Mouse (Mus musculus) kidney, postnatal 25 days (tissue): ENCODE measurements around the gene Sdf2l1.

Source experiments
- DNase-seq, 2 experiments: peaks; one replicate each; pipeline ENCODE4 v3.0.0; 2021; ENCODE audit warnings: mixed read lengths in 2 of 2

Sdf2l1 gene

DNA sequence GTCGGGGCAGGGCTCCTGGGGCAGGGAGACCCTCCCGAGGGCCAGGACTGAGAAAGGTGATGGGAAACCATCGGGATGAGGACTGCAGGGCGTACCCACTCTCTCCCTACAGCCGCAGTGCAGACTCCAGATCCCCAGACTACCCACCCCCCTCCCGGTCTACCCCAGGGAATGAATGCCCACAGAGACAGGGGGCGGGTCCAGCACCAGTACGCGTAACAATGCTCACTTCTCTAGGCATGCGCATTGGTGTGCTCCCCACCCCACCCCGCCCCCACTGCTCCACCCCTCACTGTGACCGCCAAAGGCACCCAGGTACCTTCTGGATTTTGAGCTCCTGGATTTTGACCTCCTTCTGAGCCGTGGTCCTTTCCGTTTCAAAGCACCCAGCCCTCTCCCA, 10.6 kb downstream of the Sdf2l1 start:
- no peak for DNase-seq

DNA sequence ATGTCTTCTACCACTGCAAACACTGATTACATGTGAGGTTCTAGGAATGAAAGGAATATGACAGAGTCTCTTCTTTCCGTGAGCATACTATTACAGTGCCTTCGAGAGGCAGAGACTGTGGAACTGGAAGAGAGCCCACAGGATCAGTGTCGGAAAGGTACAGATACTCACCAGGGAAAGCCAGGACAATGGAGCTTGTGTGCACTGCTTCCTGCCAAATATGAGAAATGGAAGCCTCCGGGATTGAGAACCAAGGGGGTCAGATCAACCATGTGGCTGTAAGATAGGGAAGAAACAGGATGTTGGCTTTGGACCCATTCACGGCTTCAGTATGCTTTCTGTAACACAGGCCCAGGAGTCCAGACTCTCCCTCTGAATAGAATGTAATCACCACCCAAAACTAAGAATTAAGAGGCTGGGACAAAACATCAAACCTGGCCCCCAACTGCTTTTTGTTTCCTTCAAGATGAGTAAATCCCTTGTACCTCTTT, 14.8 kb downstream of the Sdf2l1 start:
- no peak for DNase-seq

DNA sequence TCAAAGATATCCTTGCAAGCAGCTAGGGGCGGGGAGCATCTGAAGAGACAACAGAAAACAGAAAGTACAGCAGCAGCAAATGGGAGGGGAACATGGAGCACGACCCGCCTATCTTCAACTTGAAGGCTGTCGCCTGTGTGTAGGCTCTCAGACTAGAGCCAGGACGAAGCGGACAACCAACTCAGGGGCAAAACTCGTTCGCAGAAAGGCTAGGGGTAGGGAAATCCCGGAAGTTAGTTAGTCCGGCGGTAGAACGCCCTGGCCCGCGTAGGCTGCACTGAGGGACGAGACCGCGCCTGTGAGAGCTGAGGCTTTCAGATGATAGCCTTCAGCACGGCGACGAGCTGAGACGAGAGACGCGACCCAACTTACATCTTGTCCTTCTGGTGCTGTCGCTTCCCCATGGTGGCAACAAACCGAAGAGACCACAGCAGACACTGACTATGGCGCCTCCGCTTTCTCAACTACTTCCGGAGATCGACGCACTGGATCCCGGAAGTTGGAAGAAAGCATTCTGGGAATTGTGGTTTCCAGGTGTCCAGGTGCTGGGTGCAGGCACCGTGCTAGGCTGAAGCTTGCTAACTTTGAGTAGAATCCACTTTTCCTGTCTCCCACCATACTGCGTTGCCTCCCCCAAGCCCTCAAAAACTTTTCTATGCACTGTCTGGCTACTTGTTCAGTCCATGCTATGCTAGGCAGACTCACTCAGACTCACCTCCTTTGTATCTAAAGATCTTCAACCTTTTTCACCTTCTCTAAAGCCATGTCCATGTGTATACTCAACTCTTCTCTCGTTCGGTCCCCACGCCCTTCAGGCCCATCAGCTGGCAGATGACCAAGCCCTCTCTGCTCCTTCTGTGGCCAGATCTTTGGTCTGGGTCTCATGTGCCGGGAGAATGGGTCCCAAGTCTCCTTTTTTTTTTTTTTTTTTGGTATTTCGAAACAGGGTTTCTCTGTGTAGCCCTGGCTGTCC, 21.1 kb downstream of the Sdf2l1 start, which contains the start of gene Ppil2:
Gene Ppil2 (minus strand): TSS at position 487 of the 973 bp plus-strand sequence.
- DNase-seq = peak; percentile 72 to 81

DNA sequence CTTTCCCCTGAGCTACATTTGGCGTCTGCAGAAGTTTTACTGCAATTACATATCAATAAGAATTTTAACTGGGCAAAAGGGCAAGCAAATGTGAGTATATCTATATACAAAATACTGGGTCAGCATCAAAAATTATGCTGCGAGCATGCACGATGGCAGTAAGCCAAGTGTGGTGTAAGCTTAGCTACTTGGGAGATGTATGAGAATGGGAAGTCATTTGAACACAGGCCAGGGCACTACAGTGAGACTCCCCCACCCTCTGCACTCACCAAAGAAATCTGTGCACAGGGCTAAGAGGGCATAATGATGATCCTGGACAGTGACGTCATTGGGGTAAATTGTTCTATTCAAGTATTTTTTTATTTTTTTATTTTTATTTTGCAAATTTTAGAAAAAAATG, 27.6 kb downstream of the Sdf2l1 start:
- no peak for DNase-seq

DNA sequence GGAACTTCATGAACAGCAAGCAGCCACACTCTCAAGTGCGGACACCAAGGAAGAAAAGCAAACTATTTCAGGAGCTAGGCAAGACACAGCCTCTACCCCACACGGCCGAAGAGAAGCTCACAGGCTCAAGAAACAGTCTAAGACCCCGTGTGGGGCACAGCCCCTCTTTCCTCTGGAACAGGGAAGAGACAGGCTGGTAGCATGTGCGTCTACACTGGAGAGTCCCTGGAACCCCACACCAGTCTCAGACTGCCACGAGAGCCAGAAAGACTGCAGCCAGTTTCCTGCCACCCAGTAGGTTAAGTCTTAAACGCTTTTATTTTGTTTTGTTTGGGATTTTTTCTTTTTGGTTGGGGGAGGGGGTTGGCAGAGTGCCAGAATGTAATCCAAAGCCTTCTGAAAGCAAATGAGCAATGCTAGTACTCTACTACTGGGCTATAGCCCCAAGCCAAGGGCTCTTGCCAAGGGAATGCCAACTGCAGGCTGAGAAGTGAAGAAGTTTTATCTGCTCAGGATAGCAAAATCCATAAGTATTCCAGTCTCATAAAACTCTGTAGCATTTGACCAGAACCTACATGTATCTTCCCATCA, 29.5 kb downstream of the Sdf2l1 start:
- DNase-seq = no peak

DNA sequence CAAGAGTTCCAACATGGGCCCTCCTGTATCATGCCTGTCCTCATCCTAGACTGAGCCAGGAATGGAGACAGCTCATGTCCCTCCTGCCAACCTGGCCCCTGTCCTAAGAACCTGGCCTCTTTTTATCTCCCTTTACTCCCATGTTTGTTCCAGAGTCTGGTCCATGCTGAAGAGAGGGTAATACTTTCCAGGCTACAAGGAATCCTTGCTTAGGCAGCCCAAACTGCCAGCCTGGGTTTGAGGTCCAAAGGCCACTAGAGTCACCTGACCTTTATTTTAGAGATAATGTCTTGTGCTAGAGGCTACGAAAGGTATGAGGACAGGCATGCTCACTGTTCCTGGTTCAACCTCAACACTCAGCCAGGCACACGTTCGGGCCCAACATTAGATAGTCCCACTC, 35.2 kb downstream of the Sdf2l1 start:
- peak in 1 of 2 experiments; percentile 15 for DNase-seq

DNA sequence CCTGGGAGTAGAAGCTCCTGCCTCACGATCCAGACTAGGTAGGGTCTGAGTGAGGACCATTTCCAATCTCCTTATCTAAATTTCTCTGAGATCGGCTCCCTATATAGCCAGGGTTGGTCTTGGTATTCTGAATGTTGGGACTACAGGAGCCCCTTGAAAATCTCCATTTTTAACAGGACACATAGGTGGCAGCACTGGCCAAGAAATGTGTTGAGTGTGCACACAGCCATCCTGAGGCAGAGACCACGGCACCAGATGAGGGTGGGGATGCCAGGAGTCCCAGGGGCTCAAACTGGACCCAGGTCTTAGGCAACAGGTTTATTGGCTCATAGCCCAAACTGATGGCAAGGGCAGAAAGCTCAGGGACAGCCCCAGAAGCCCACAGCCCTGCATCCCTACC, 43.8 kb downstream of the Sdf2l1 start:
- DNase-seq = peak in 1 of 2 experiments; percentile 28

DNA sequence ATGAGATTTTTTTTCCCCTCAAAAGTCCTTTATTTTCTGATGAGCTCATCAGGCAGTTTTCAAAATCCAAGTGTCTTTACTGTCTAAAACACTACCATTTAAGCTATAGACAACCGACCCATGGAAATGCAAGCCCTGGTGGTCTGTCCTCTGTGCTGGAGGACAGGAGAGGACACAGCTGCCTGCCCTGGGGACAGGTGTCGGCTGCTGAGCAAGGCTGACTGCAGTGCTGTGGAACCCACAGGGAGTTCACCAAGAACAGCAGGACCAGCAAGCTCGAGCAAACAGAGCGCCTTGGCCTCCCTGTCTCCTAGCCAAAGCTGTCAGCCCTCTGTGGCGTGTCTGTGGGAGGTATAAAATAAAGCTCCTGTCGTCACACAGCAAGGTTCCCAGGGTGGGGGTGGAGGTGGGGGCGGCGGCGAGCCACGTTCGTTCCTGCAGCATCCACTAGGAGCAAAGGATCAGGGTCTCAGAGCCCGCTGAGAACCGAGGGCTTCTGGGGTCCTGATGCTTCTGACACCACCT, 45.5 kb downstream of the Sdf2l1 start:
- peak in 1 of 2 experiments; percentile 30 for DNase-seq

DNA sequence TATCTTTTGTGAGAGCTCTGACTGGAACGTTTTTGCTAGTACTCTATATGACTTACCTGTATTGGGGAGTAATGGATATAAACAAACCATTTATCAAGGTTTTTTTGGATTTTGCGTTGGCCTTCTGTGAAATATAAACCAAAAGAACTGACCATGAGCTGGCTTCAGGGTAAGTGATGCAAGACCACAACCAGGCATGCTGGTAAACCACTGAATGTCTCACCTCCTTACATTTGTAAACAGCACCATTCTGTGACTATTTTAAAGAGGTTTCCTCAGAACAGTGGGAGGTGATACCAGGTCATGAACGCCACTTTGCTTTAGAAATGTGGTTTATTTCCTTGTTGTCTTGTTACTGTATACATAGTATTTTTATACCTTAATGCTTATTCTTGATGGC, 45.9 kb downstream of the Sdf2l1 start:
- no peak for DNase-seq

DNA sequence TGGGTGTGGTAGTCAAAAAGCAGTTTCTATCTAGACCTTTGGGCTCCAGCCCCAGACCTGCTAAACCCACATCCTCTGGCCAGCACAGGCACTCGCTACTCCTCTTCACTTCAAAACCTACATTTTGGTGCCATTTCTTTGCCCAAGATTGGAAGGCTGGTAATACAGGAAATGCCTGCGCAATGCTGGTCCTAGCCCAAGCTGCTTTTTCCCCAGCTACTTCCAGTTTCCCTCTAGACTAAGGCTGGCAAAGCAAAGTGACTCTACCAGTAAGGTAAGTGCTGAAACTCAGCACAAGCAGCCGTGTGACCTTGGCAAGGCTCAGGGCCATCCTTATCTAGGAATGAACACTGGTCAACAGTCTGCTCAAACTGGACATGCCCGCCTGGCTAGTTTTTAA, 46.5 kb downstream of the Sdf2l1 start:
- no peak for DNase-seq

DNA sequence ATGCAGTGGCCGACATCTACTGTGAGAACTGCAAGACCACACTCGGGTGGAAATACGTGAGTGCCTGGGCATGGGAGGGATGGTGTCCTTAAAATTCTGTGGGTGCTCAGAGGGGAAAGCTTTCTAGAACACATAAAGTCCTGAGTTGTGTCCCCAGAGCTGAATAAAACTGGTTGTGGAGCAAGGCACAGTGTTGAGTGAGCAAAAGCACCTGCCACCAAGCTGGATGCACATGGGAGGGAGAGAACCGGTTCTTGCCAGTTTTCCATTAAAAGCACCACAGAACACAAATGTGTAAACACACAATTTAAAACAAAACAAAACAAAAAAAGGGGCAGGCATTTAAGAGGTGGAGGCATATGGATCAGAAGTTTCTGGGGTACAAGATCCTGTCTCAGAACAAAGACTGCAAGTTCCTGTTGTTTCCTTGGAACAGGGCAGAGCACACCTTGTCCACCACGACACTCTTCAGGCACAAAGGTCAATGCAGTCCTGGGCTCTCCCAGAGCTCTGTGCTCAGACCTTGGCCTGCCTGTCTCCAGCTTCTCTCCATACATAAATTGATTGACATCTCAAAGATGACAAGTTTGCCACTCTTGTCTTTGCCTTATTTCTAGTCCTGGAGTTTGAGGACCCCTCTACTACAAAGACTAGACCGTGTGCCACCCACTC, 49.9 kb downstream of the Sdf2l1 start:
- peak in 1 of 2 experiments; percentile 33 for DNase-seq
